Mouse (Mus musculus): Measurements from ENCODE around the gene Scfd2.

DNA sequence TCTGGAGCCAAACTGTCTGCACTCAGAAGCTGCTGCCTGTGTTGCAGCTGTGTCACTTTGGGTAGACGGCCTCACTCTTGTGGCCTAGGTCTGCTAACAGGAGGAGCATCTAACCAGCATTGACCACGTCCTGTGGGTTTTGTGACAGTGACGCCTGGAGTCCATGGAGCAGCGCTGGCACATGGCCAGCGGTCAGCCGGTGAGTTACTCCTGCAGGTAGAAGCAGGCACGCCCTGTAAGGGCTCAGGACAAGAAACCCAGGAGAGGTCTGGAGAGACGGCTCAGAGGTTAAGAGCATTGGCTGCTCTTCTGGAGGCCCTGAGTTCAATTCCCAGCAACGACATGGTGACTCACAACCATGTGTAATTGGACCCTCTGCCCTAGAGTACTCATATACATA, 347.0 kb downstream of the Scfd2 start:
- no peak for TF ChIP-seq EP300 (IDR thresholded peaks at IDR 0.05; ENCODE audit: low read depth)
- no peak for TF ChIP-seq CTCF (IDR thresholded peaks at IDR 0.05; ENCODE audit: low read depth)

All from liver, postnatal 0 days (tissue).